Mouse (Mus musculus) skeletal muscle tissue, postnatal 0 days (tissue): Measurements from ENCODE around the gene Rnf182. TPM values are rescaled to one million over a fixed set of nuclear protein-coding genes. Genes with fewer than 3 reads are reported as not detected.

Source experiments
- polyA plus RNA-seq: library from polyadenylated mRNA; unstranded; fragments of >200 nt; fragmentation: Nextera tagmentation; extraction: Ambion mirVana; gene quantifications from 2 replicates; pipeline ENCODE4 v1.2.1, GENCODE M21; 2015

Rnf182 gene
- 0.40 and 0.64 TPM in 2 replicates for polyA plus RNA-seq

GRCm38 (mm10) chr13:43615577-43616254 lies at the start of gene Rnf182:
Rnf182 (plus strand) TSS chr13:43615710.

Other genes starting within 250 kb of the Rnf182 start
- gene Nol7, start 217.3 kb upstream of the Rnf182 start, polyA plus RNA-seq: 131 and 169 TPM in 2 replicates
- 7.3 and 8.4 TPM in 2 replicates for gene Ranbp9, start 134.4 kb upstream of the Rnf182 start, polyA plus RNA-seq
- gene Mcur1, start 55.5 kb upstream of the Rnf182 start, polyA plus RNA-seq: 20.1 and 21.2 TPM in 2 replicates
- gene Cd83, start 169.1 kb downstream of the Rnf182 start, polyA plus RNA-seq: 3.3 and 3.4 TPM in 2 replicates